Mouse (Mus musculus): Measurements from ENCODE around the gene Sstr5. TPM values are rescaled to one million over a fixed set of nuclear protein-coding genes. Genes with fewer than 3 reads are reported as not detected.

Gene Sstr5
- polyA plus RNA-seq (2017; shearing (Covaris generic)), result not detected

DNA sequence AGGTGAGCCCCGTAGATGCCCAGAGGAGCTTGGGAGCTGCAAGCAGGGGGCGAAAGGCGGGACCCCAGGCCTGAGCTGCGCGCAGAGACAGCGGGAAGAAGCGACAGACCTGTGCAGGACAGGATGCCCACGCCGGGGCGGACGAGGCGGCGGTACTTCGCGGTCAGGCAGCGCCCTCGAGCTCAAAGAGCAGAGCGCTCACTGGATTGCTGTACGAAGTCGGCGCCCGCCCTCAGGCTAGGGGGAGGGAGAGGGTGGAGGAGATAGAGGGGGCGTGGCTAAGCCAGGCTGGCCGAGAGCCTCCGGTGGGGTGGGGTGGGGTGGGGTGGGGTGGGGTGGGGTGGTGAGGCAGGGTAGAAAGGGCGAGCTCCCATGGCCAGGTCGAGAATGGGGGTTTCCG is at the start of gene Sstr5:
Gene Sstr5 (minus strand): TSS at position 276 of the 400 bp plus-strand sequence.

DNA sequence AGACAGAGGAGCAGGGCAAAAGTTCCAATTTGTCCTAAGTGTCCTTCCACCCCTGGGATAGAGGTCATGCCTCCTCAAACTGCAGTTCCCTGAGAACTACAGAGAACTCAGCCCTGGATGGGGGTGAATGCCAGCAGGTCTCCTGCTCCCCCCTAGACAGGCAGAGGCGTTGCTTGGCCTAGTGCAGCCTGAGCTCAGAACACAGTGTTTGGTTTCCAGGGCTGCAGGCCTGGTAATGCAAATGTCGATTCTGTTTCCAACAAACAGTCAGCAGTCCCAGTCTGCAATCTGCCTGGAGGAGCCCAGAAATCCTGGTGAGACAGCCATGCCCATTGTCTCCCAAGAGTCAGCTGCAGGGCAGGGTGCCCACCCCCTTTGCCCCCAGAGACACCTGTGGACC is 42.8 kb downstream of the Sstr5 start, which contains the start of gene Tekt4:
Gene Tekt4 (plus strand): TSS at position 344 of the 400 bp plus-strand sequence.

Other genes starting within 250 kb of the Sstr5 start
- 30.7 TPM for gene Baiap3, start 240.9 kb downstream of the Sstr5 start, polyA plus RNA-seq (2017; shearing (Covaris generic))
- 541 TPM for gene Ube2i, start 222.7 kb downstream of the Sstr5 start, polyA plus RNA-seq (2017; shearing (Covaris generic))
- not detected for gene Prss34, start 198.9 kb downstream of the Sstr5 start, polyA plus RNA-seq (2017; shearing (Covaris generic))
- gene Prss28, start 188.6 kb downstream of the Sstr5 start, polyA plus RNA-seq (2017; shearing (Covaris generic)), result not detected
- gene Prss29, start 178.6 kb downstream of the Sstr5 start, polyA plus RNA-seq (2017; shearing (Covaris generic)), result not detected
- not detected for gene Tpsab1, start 151.7 kb downstream of the Sstr5 start, polyA plus RNA-seq (2017; shearing (Covaris generic))
- not detected for gene Tpsb2, start 131.0 kb downstream of the Sstr5 start, polyA plus RNA-seq (2017; shearing (Covaris generic))
- gene Tpsg1, start 128.0 kb downstream of the Sstr5 start, polyA plus RNA-seq (2017; shearing (Covaris generic)), result not detected
- gene Cacna1h, start 63.5 kb downstream of the Sstr5 start, polyA plus RNA-seq (2017; shearing (Covaris generic)), result not detected
- not detected for gene Tekt4, start 42.7 kb downstream of the Sstr5 start, polyA plus RNA-seq (2017; shearing (Covaris generic))
- not detected for gene Sox8, start 73.4 kb upstream of the Sstr5 start, polyA plus RNA-seq (2017; shearing (Covaris generic))
- 29.4 TPM for gene Lmf1, start 81.8 kb upstream of the Sstr5 start, polyA plus RNA-seq (2017; shearing (Covaris generic))
- gene Gng13, start 219.9 kb upstream of the Sstr5 start, polyA plus RNA-seq (2017; shearing (Covaris generic)), result not detected
- 5.8 TPM for gene Chtf18, start 230.1 kb upstream of the Sstr5 start, polyA plus RNA-seq (2017; shearing (Covaris generic))
- 20.1 TPM for gene Rpusd1, start 230.4 kb upstream of the Sstr5 start, polyA plus RNA-seq (2017; shearing (Covaris generic))
- gene Mslnl, start 238.8 kb upstream of the Sstr5 start, polyA plus RNA-seq (2017; shearing (Covaris generic)), result not detected

Data from CD4-positive, CD25-positive, alpha-beta regulatory T cell, adult 9 weeks (primary cell).